Mouse (Mus musculus) intestine, postnatal 0 days (tissue): ENCODE measurements around the gene Cdc6. TPM values are rescaled to one million over a fixed set of nuclear protein-coding genes. Genes with fewer than 3 reads are reported as not detected.

Source experiments
- ATAC-seq: fragments of 200-750 bp; cut with Nextera tagmentation; 2 replicates; pipeline ENCODE4 v1.8.0; 2017; ENCODE audit warnings: mild to moderate bottlenecking, moderate TSS enrichment, moderate library complexity
- H3K27ac ChIP-seq: fragments of 300-500 bp; sonication (generic); 2 replicates; pipeline ENCODE4 v1.5.1; 2014; ENCODE audit warnings: mild to moderate bottlenecking, low read depth, low read length, moderate library complexity
- H3K27me3 ChIP-seq: fragments of 300-500 bp; sonication (generic); replicated peaks from 2 replicates; pipeline ENCODE4 v1.6.1; 2014; ENCODE audit warnings: low read length, mixed read lengths; ENCODE audit not compliant: control insufficient read depth, insufficient read depth
- H3K36me3 ChIP-seq: fragments of 300-500 bp; sonication (generic); 2 replicates; pipeline ENCODE4 v1.6.1; 2014; ENCODE audit warnings: mild to moderate bottlenecking, moderate library complexity; ENCODE audit not compliant: control insufficient read depth, insufficient read depth
- H3K4me1 ChIP-seq: fragments of 300-500 bp; sonication (generic); replicated peaks from 2 replicates; pipeline ENCODE4 v1.6.1; 2014; ENCODE audit warnings: antibody characterized with exemption, low read length, mixed read lengths; ENCODE audit not compliant: control insufficient read depth, insufficient read depth
- H3K4me2 ChIP-seq: fragments of 300-500 bp; sonication (generic); replicated peaks from 2 replicates; pipeline ENCODE4 v1.6.1; 2014; ENCODE audit warnings: low read depth, mild to moderate bottlenecking, moderate library complexity
- H3K4me3 ChIP-seq: fragments of 300-500 bp; sonication (generic); 2 replicates; pipeline ENCODE4 v1.5.1; 2014; ENCODE audit warnings: low read depth, low read length
- H3K9ac ChIP-seq: fragments of 300-500 bp; sonication (generic); 2 replicates; pipeline ENCODE4 v1.6.1; 2014; ENCODE audit warnings: mild to moderate bottlenecking, low read depth, low read length
- H3K9me3 ChIP-seq: fragments of 300-500 bp; sonication (generic); 2 replicates; pipeline ENCODE4 v1.6.1; 2016; ENCODE audit warnings: mixed run types; ENCODE audit not compliant: control insufficient read depth
- CTCF ChIP-seq: sonication (generic); IDR thresholded peaks from 2 replicates; pipeline ENCODE4 v1.5.1; 2016; ENCODE audit warnings: low read depth, mild to moderate bottlenecking, control low read depth, antibody characterized with exemption, moderate library complexity
- WGBS: fragments of 180-500 bp; shearing (Covaris S2); extraction: QIAGEN DNeasy Blood & Tissue Kit; methylation state at CpG from one replicate; pipeline ENCODE4 v1.1.7; 2014; 5-methylcytosine and 5-hydroxymethylcytosine counted together
- polyA plus RNA-seq: library from polyadenylated mRNA; unstranded; fragments of >200 nt; fragmentation: Nextera tagmentation; extraction: Ambion mirVana; gene quantifications from 2 replicates; pipeline ENCODE4 v1.2.1, GENCODE M21; 2015

Cdc6 gene
- polyA plus RNA-seq, 1 experiment from 2014 or later = 4.5 TPM

DNA sequence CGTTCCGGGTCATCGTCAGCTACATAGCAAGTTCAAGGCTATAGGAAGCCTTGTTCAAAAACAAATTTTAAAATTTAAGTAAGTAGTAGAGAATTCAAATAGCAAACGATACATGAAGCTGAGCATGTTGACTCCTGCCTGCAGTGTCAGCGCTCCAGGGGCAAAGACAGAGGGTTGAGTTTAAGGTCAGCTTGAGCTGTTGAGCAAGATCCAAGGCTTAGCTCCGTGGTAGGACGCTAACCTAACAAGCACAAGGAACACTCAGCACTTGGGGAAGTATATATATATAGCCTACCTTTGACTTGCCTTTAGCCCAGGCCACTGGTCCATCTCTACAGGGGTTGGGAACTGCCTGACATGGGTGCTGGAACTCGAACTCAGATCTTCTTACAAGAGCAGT is 37.7 kb upstream of the Cdc6 start:
- Histone ChIP-seq H3K4me3 (no peak overlapping the region), H3K27me3 (no peaks in the 10 kb centered on the region), H3K4me2 (no peak overlapping the region), H3K9me3 (no peaks in the 10 kb centered on the region), H3K9ac (no peak overlapping the region), H3K27ac (no peak overlapping the region), H3K4me1 (peaks cover 6% of the 10 kb centered on the region; the same call in 1 of the 2 replicates), H3K36me3 (peaks cover 27% of the 10 kb centered on the region)
- 83% methylated on average over 8 of the region's 8 CpGs for WGBS
- TF ChIP-seq CTCF = no peak
- no peak for ATAC-seq

DNA sequence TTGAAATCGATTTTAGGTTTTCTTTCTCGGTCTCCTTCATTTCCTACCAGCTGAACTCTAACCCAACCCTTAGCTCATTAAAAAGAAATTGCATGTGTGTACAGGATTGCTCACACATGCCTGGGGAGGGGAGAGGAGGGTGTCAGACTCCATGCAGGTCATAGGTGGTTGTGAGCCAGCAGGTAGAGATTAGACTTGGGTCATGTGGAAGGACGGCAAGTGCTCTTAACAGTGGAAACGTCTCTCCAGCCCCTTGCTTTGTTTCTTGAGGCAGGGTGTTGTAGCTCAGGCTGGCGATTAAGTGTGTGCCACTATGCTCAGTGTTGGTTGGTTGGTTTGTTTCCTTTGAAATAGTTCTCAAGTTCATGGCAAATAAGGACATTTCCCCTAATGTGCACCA is 36.8 kb upstream of the Cdc6 start:
- 71% methylated on average over 5 of the region's 5 CpGs for WGBS
- peaks cover 6% of the 10 kb centered on the region; the same call in 1 of the 2 replicates for H3K4me1 ChIP-seq
- H3K4me2 ChIP-seq = no peak overlapping the region
- H3K36me3 ChIP-seq = peaks cover 28% of the 10 kb centered on the region
- H3K9me3 ChIP-seq = no peaks in the 10 kb centered on the region
- H3K4me3 ChIP-seq = no peak overlapping the region
- ATAC-seq = 0 out of 2 replicates have a peak, but pooled peaks have one; percentile 36
- no peak for TF ChIP-seq CTCF
- no peak overlapping the region for H3K9ac ChIP-seq
- no peaks in the 10 kb centered on the region for H3K27me3 ChIP-seq
- no peak overlapping the region for H3K27ac ChIP-seq

DNA sequence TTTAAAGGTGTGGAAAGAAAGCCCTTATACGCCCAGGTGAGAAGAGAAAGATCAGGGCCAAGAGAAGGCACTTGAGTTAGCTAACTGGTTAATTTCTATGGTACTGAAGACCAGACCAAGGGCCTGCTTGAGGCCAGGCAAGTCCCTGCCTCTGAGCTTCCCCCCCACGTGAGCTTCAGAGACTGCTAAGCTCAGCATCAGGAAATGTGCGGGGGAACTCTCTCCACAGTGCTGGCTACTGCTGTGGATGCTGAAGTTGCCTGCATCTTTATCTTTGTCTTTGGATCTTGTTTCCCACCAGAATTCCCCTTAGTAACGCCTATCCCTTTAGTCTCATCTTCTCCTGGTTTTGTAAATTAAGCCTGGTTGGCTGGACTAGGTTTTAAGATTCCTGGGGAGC is 36.2 kb upstream of the Cdc6 start:
- 74% methylated on average over 4 of the region's 4 CpGs for WGBS

DNA sequence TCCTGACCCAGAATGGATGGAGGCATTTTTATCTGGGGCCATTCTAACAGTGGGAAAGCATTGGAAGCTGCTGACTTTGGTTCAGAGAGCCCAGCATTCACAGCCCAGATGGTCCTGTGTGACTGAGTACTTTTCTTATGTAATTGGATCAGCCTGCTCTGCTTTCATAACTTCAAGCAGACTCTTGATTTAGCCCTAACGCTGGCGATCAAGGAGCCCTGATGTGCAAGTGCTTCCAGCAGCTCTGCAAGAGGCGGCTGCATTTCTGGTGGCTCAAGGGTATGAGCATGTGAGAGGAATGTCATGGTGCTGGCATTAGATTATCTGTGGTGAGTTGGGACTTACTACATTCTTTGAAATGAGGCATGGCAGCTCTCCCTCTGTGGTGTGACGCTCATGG is 35.6 kb upstream of the Cdc6 start:
- Histone ChIP-seq H3K9ac (no peak overlapping the region), H3K4me3 (no peak overlapping the region), H3K9me3 (no peaks in the 10 kb centered on the region), H3K4me1 (peaks cover 6% of the 10 kb centered on the region; the same call in 1 of the 2 replicates), H3K4me2 (no peak overlapping the region), H3K27ac (no peak overlapping the region), H3K36me3 (peaks cover 27% of the 10 kb centered on the region), H3K27me3 (no peaks in the 10 kb centered on the region)
- no peak for ATAC-seq
- 75% methylated on average over 4 of the region's 4 CpGs for WGBS
- TF ChIP-seq CTCF = no peak

More for the DNA sequence above, 36.2 kb upstream of the Cdc6 start:
- Histone ChIP-seq H3K4me1 (peaks cover 6% of the 10 kb centered on the region; the same call in 1 of the 2 replicates), H3K4me3 (no peak overlapping the region), H3K27me3 (no peaks in the 10 kb centered on the region), H3K9ac (no peak overlapping the region), H3K4me2 (no peak overlapping the region), H3K36me3 (peaks cover 28% of the 10 kb centered on the region), H3K27ac (no peak overlapping the region), H3K9me3 (no peaks in the 10 kb centered on the region)
- no peak for ATAC-seq
- TF ChIP-seq CTCF = no peak

- Histone ChIP-seq H3K4me1 (peaks cover 6% of the 10 kb centered on the region; the same call in 1 of the 2 replicates), H3K4me3 (no peak overlapping the region), H3K4me2 (no peak overlapping the region), H3K9me3 (no peaks in the 10 kb centered on the region), H3K27me3 (no peaks in the 10 kb centered on the region), H3K9ac (no peak overlapping the region), H3K27ac (peak overlapping the region; percentile 36), H3K36me3 (peaks cover 17% of the 10 kb centered on the region; the same call in 1 of the 2 replicates)
- 60% methylated on average over 9 of the region's 9 CpGs for WGBS
- no peak for TF ChIP-seq CTCF
- peak; percentile 81 for ATAC-seq
Observed at GRCm38 (mm10) chr11:98873900-98874299, 33.7 kb upstream of the Cdc6 start.

DNA sequence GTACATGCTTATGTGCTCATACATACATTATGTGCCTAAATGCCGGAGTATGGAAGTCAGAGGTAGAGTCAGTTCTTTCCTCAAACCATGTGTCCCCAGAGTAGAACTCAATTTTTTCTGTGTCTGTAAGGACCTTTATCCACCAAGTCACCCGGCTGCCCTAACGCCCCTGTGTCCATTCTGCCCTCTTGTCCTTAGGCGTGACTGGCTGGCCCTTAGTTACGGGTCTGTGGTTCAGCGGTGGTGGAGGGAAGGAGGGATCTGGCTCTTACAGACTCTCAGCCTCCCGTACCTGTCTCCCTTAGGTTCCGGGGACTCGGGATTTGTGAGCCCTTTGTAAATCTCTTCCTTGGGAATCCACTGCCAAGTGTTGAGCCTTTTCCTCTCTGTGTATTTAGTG is 30.6 kb upstream of the Cdc6 start:
- TF ChIP-seq CTCF = no peak
- Histone ChIP-seq H3K36me3 (peaks cover 8% of the 10 kb centered on the region; the same call in 1 of the 2 replicates), H3K27me3 (no peaks in the 10 kb centered on the region), H3K27ac (no peak overlapping the region), H3K4me2 (no peak overlapping the region), H3K9ac (no peak overlapping the region), H3K4me1 (peaks cover 6% of the 10 kb centered on the region; the same call in 1 of the 2 replicates), H3K9me3 (no peaks in the 10 kb centered on the region), H3K4me3 (no peak overlapping the region)
- WGBS = 65% methylated on average over 9 of the region's 9 CpGs
- no peak for ATAC-seq

DNA sequence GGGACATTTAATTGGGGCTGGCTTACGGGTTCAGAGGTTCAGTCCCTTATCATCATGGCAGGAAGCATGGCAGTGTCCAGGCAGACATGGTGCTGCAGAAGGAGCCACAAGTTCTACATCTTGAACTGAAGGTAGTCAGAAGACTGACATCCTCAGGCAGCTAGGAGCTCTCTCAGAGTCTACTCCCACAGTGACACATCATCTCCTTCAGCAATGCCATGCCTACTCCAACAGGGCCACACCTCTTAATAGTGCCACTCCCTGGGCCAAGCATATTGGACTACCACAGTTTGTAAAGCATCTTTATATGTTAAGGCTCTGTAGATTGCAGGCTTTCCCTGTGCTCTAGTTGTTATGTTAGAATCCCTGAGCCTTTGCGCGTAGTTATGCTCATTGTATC is 19.9 kb upstream of the Cdc6 start:
- TF ChIP-seq CTCF = no peak
- H3K9me3 ChIP-seq = no peaks in the 10 kb centered on the region
- no peak overlapping the region for H3K27ac ChIP-seq
- no peak overlapping the region for H3K4me2 ChIP-seq
- no peak overlapping the region for H3K4me3 ChIP-seq
- ATAC-seq = 0 out of 2 replicates have a peak, but pooled peaks have one; percentile 19
- H3K9ac ChIP-seq = no peak overlapping the region
- 85% methylated on average over 3 of the region's 3 CpGs for WGBS
- H3K36me3 ChIP-seq = peaks cover 63% of the 10 kb centered on the region
- H3K4me1 ChIP-seq = no peaks in the 10 kb centered on the region
- no peaks in the 10 kb centered on the region for H3K27me3 ChIP-seq
